Mouse (Mus musculus) small intestine, adult 2 months (tissue): ENCODE results near the gene Gm6370.
"Not testable (repeated sequence)": the region's sequence is repeated elsewhere in the genome, so short reads cannot be mapped to it uniquely, and the experiment has no call there.

Source experiments
- CTCF ChIP-seq: fragments of 200-500 bp; IDR thresholded peaks from 2 replicates; pipeline ENCODE4 v1.5.1; 2012; ENCODE audit warnings: low read depth, mild to moderate bottlenecking, control low read depth, inconsistent platforms, low read length, moderate library complexity, mixed read lengths; ENCODE audit not compliant: insufficient replicate concordance, insufficient read length; ENCODE audit errors: extremely low read depth
- POLR2A ChIP-seq: fragments of 200-500 bp; IDR thresholded peaks from 2 replicates; pipeline ENCODE4 v1.6.1; 2012; ENCODE audit warnings: low read depth, mild to moderate bottlenecking, control low read depth, inconsistent platforms, low read length, moderate library complexity

DNA sequence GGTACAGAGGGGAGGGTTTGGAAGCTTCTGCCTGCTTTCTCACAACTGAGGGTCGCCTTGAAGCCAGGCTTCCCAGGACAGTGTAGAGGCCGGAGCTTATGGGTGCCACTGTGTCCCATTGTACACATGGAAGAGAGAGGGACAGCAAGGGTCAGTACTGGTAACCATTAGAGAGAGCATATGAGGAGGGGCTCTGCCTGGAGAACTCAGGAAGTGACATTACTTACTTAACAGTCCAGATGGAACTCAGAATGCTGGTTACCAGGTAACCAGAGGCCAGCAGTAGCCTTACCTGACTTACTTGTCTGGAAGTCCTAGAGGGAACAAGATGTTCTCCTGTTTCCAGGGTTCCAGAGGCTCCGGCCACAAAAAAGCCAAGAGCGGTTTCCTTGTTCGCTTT lies 22.7 kb downstream of the Gm6370 start, which contains the start of gene Gm3402:
- not testable (repeated sequence) for TF ChIP-seq CTCF, POLR2A
